Mouse (Mus musculus): ENCODE results near the gene Drd4.
A peak's percentile ranks its signal among the peaks of the same experiment; 100 is the strongest.
"Not testable (repeated sequence)": the region's sequence is repeated elsewhere in the genome, so short reads cannot be mapped to it uniquely, and the experiment has no call there.

Drd4 gene

GRCm38 (mm10) chr7:141291921-141292582 is at the start of gene Drd4:
TSS of gene Drd4 (plus strand) at chr7:141292006.
- DNase-seq (ENCODE audit: low spot score) = peak; percentile 52

- DNase-seq (ENCODE audit: low spot score) = not testable (repeated sequence)
These were observed 41.3 kb upstream of the Drd4 start for GRCm38 (mm10) chr7:141250486-141250885.

GRCm38 (mm10) chr7:141256159-141256558 is 35.6 kb upstream of the Drd4 start:
- DNase-seq (ENCODE audit: low spot score) = no peak

- no peak for DNase-seq (ENCODE audit: low spot score)
These were observed 30.3 kb upstream of the Drd4 start for GRCm38 (mm10) chr7:141261480-141261879.

GRCm38 (mm10) chr7:141263640-141264039 is 28.2 kb upstream of the Drd4 start:
- DNase-seq (ENCODE audit: low spot score) = no peak

GRCm38 (mm10) chr7:141264041-141264700 is 27.6 kb upstream of the Drd4 start:
- DNase-seq (ENCODE audit: low spot score) = no peak

- DNase-seq (ENCODE audit: low spot score) = peak; percentile 58
These were observed 26.9 kb upstream of the Drd4 start for GRCm38 (mm10) chr7:141264761-141265410.

- no peak for DNase-seq (ENCODE audit: low spot score)
These were observed 26.4 kb upstream of the Drd4 start for GRCm38 (mm10) chr7:141265411-141265738.

GRCm38 (mm10) chr7:141265739-141266561 is 25.9 kb upstream of the Drd4 start, which contains the start of gene Irf7:
TSS of gene Irf7 (minus strand) at chr7:141266481.
- DNase-seq (ENCODE audit: low spot score) = peak; percentile 41

GRCm38 (mm10) chr7:141268466-141269272 is 23.1 kb upstream of the Drd4 start:
- no peak for DNase-seq (ENCODE audit: low spot score)

GRCm38 (mm10) chr7:141269273-141269545 is 22.6 kb upstream of the Drd4 start:
- DNase-seq (ENCODE audit: low spot score) = no peak

- DNase-seq (ENCODE audit: low spot score) = no peak
These were observed 21.2 kb upstream of the Drd4 start for GRCm38 (mm10) chr7:141270631-141271030.

GRCm38 (mm10) chr7:141275356-141275755 is 16.4 kb upstream of the Drd4 start:
- no peak for DNase-seq (ENCODE audit: low spot score)

GRCm38 (mm10) chr7:141276546-141276945 is 15.3 kb upstream of the Drd4 start, which contains the start of gene Cdhr5:
TSS of gene Cdhr5 (minus strand) at chr7:141276786.
- DNase-seq (ENCODE audit: low spot score) = no peak

GRCm38 (mm10) chr7:141277701-141278678 is 13.8 kb upstream of the Drd4 start:
- DNase-seq (ENCODE audit: low spot score) = no peak

- DNase-seq (ENCODE audit: low spot score) = peak; percentile 72
These were observed 12.8 kb upstream of the Drd4 start, which contains the start of gene Sct for GRCm38 (mm10) chr7:141278766-141279590. TSS of gene Sct (minus strand) at chr7:141279133.

- no peak for DNase-seq (ENCODE audit: low spot score)
These were observed 10.4 kb upstream of the Drd4 start for GRCm38 (mm10) chr7:141281442-141281841.

- no peak for DNase-seq (ENCODE audit: low spot score)
These were observed 9.1 kb upstream of the Drd4 start for GRCm38 (mm10) chr7:141282756-141283155.

- no peak for DNase-seq (ENCODE audit: low spot score)
These were observed 3.8 kb upstream of the Drd4 start for GRCm38 (mm10) chr7:141288042-141288441.

All from embryo, embryonic 10 days (tissue).